Mouse (Mus musculus) hindbrain, postnatal 0 days (tissue): ENCODE results near the gene Zfp672. TPM values are rescaled to one million over a fixed set of nuclear protein-coding genes. Genes with fewer than 3 reads are reported as not detected.
A peak's percentile ranks its signal among the peaks of the same experiment; 100 is the strongest.

Source experiments
- ATAC-seq: fragments of 200-750 bp; cut with Nextera tagmentation; 2 replicates; pipeline ENCODE4 v1.8.0; 2017; ENCODE audit warnings: mild to moderate bottlenecking, moderate TSS enrichment, moderate library complexity
- DNase-seq: peaks from one replicate; pipeline ENCODE4 v3.0.0-alpha.2; 2015; ENCODE audit warnings: low spot score
- H3K27ac ChIP-seq: fragments of 300-500 bp; sonication (generic); 2 replicates; pipeline ENCODE4 v1.5.1; 2014; ENCODE audit warnings: mild to moderate bottlenecking
- H3K27me3 ChIP-seq: fragments of 300-500 bp; sonication (generic); 2 replicates; pipeline ENCODE4 v1.6.1; 2014; ENCODE audit warnings: low read length, mixed read lengths; ENCODE audit not compliant: insufficient read depth
- H3K36me3 ChIP-seq: fragments of 300-500 bp; sonication (generic); 2 replicates; pipeline ENCODE4 v1.6.1; 2014; ENCODE audit warnings: low read length, mixed read lengths; ENCODE audit not compliant: insufficient read depth
- H3K4me1 ChIP-seq: fragments of 300-500 bp; sonication (generic); 2 replicates; pipeline ENCODE4 v1.6.1; 2014; ENCODE audit warnings: antibody characterized with exemption, low read length, mixed read lengths; ENCODE audit not compliant: insufficient read depth
- H3K4me2 ChIP-seq: fragments of 300-500 bp; sonication (generic); 2 replicates; pipeline ENCODE4 v1.6.1; 2014; ENCODE audit warnings: low read depth, mild to moderate bottlenecking, low read length, moderate library complexity, mixed read lengths
- H3K4me3 ChIP-seq: fragments of 300-500 bp; sonication (generic); 2 replicates; pipeline ENCODE4 v1.5.1; 2014; ENCODE audit warnings: low read length
- H3K9ac ChIP-seq: fragments of 300-500 bp; sonication (generic); replicated peaks from 2 replicates; pipeline ENCODE4 v1.6.1; 2014; ENCODE audit warnings: mild to moderate bottlenecking, low read length, moderate library complexity, mixed read lengths
- H3K9me3 ChIP-seq: fragments of 300-500 bp; sonication (generic); 2 replicates; pipeline ENCODE4 v1.6.1; 2016; ENCODE audit warnings: low read length, mixed read lengths
- CTCF ChIP-seq: IDR thresholded peaks from 2 replicates; pipeline ENCODE4 v1.5.1; 2016; ENCODE audit warnings: antibody characterized with exemption, control low read depth, low read depth
- WGBS: fragments of 180-500 bp; shearing (Covaris S2); extraction: QIAGEN DNeasy Blood & Tissue Kit; methylation state at CpG from one replicate; pipeline ENCODE4 v1.1.7; 2014; 5-methylcytosine and 5-hydroxymethylcytosine counted together
- polyA plus RNA-seq: library from polyadenylated mRNA; unstranded; fragments of >200 nt; fragmentation: Nextera tagmentation; extraction: Ambion mirVana; gene quantifications from 2 replicates; pipeline ENCODE4 v1.2.1, GENCODE M21; 2015
- total RNA-seq: library from RNA; depleted of rRNA; stranded (reverse); fragments of >200 nt; gene quantifications from 2 replicates; pipeline ENCODE4 v1.2.3, GENCODE M21; 2014

Zfp672 gene
- total and polyA plus RNA-seq, 2 experiments from 2014 or later = 42.9 to 43.8 TPM

DNA sequence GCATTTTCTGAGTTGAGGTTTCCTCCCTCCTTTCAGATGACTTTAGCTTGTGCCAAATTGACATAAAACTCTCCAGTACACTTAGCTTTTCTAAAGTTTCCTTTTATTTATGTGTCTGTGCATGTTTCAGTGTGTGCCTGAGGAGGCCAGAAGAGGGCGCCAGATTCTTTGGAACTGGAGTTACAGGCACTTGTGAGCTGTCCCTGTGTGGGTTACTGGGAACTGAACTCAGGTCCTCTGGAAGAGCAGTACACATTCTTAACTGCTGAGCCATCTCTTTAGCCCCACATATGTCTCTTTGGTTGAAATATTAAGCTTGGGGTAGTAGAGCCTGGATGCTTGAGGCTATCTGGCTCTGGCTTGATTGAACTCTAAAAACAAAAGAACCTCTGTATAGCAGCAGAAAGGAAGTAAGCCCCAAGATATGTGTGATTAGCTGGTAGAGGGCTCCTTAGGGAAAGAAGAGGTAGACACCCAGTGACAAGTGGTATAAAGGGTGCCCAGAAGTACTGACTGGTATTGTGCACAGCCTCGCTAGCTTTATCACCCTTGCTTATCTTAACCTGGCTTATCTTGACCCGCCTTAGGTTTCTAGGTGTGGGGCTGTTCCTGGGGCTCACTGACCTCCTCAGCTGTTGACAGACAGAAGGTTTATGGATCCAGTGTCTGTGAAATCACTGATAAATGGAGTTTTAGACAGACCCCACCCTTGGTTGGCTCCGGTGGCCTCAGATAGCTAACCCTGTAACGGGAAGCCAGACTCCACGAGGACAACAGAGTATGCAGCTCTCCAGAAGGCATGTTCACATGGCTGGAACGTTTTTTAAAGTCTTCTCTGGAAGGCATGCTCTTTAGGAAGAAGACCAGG is 22.8 kb upstream of the Zfp672 start:
- H3K9me3 ChIP-seq = no peaks in the 10 kb centered on the region
- H3K4me2 ChIP-seq = no peak overlapping the region
- H3K9ac ChIP-seq = no peak overlapping the region
- no peaks in the 10 kb centered on the region for H3K27me3 ChIP-seq
- H3K4me3 ChIP-seq = no peak overlapping the region
- DNase-seq (no peak), ATAC-seq (no peak)
- peak; percentile 21; the same call in 1 of the 2 replicates for TF ChIP-seq CTCF
- H3K27ac ChIP-seq = no peak overlapping the region
- no peaks in the 10 kb centered on the region for H3K4me1 ChIP-seq
- WGBS = 69% methylated on average over 7 of the region's 7 CpGs
- 0 out of 2 replicates have a peak, but pooled peaks cover 2% of the 10 kb centered on the region for H3K36me3 ChIP-seq

DNA sequence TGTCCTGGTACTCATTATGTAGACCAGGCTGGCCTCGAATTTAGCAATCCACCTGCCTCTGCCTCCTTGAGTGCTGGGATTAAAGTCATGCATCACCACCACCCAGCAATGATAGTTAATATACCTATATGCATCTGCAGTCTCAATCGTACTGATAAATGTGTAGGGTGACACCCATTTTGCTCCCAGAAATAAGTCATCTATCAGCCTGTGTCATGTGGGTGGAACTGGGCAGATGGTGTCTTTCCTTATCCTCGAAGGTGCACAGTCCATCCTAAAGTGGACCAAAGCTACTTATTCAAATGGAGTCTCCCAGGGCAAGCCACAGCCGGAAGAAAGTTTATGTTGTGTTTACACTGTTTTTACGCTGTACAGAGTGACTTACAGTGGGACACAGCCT is 21.0 kb upstream of the Zfp672 start:
- DNase-seq = no peak
- Histone ChIP-seq H3K4me3 (no peak overlapping the region), H3K4me1 (no peaks in the 10 kb centered on the region), H3K4me2 (no peak overlapping the region), H3K27ac (no peak overlapping the region), H3K9me3 (no peaks in the 10 kb centered on the region), H3K36me3 (peaks cover 16% of the 10 kb centered on the region), H3K27me3 (no peaks in the 10 kb centered on the region), H3K9ac (no peak overlapping the region)
- WGBS = 87% methylated on average over 5 of the region's 5 CpGs
- no peak for TF ChIP-seq CTCF
- no peak for ATAC-seq

GRCm38 (mm10) chr11:58350628-58351027 is 20.5 kb upstream of the Zfp672 start:
- Histone ChIP-seq H3K4me3 (no peak overlapping the region), H3K9me3 (no peaks in the 10 kb centered on the region), H3K4me2 (no peak overlapping the region), H3K27me3 (no peaks in the 10 kb centered on the region), H3K36me3 (peaks cover 21% of the 10 kb centered on the region), H3K27ac (no peak overlapping the region), H3K4me1 (no peaks in the 10 kb centered on the region), H3K9ac (no peak overlapping the region)
- ATAC-seq (no peak), DNase-seq (no peak)
- peak; percentile 38 for TF ChIP-seq CTCF
- 72% methylated on average over 4 of the region's 4 CpGs for whole genome bisulfite sequencing

DNA sequence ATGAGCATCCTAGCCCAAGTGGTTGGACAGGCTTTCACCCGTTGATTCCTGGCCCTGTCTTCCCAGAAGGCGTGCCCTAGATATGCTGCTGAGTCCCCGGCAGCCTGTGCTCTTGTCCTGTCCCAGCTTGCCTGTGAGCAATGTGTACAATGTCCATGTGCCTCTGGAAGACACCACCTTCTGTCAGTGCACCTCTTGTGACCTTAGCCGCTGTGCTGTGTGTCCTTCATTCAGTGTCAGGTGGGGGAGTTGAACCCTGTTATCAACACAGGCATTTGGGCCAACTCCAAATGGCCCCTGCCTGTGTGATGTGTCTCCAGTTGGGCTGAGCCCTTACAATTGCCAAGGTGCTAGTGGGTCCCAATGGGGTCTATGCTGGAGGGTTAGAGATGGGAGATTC is 16.6 kb upstream of the Zfp672 start:
- peaks cover 36% of the 10 kb centered on the region for H3K36me3 ChIP-seq
- H3K4me2 ChIP-seq = no peak overlapping the region
- DNase-seq = no peak

GRCm38 (mm10) chr11:58334746-58335145 is 4.6 kb upstream of the Zfp672 start:
- H3K4me3 ChIP-seq = no peak overlapping the region
- peaks cover 25% of the 10 kb centered on the region for H3K36me3 ChIP-seq
- no peak overlapping the region for H3K4me2 ChIP-seq
- H3K9ac ChIP-seq = no peak overlapping the region
- ATAC-seq = no peak
- no peaks in the 10 kb centered on the region for H3K27me3 ChIP-seq
- peaks cover 19% of the 10 kb centered on the region for H3K4me1 ChIP-seq
- no peaks in the 10 kb centered on the region for H3K9me3 ChIP-seq
- 52% methylated on average over 3 of the region's 3 CpGs for WGBS
- no peak for DNase-seq
- no peak overlapping the region for H3K27ac ChIP-seq
- TF ChIP-seq CTCF = no peak

More for the DNA sequence above, 16.6 kb upstream of the Zfp672 start:
- Histone ChIP-seq H3K27me3 (no peaks in the 10 kb centered on the region), H3K4me3 (no peak overlapping the region), H3K9ac (no peak overlapping the region), H3K4me1 (no peaks in the 10 kb centered on the region), H3K27ac (no peak overlapping the region), H3K9me3 (no peaks in the 10 kb centered on the region)
- 92% methylated on average over 4 of the region's 4 CpGs for WGBS
- no peak for ATAC-seq
- no peak for TF ChIP-seq CTCF

DNA sequence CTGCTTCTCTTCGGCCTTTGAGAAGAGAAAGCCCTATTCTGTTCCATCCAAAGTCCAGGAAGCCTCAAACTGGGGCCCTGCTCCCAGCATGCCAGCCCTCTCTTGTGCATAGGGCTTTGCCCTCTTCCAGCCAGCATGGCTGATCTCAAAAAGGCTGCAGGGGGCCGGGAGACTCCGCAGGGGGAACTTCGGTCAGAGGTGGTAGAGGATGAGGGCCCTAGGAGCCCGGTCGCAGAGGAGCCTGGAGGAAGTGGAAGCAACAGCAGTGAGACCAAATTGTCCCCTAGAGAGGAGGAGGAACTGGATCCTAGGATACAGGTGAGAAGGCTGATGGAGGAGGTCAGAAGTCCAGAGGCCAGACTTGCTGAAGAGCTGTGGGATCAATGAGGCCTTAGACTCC is 1.4 kb upstream of the Zfp672 start:
- no peak for TF ChIP-seq CTCF
- Histone ChIP-seq H3K27ac (0 out of 2 replicates have a peak overlapping the region, but pooled peaks have one; percentile 81), H3K9ac (peak overlapping the region; percentile 76), H3K4me1 (peaks cover 29% of the 10 kb centered on the region), H3K9me3 (no peaks in the 10 kb centered on the region), H3K4me2 (peak overlapping the region; percentile 77), H3K4me3 (peak overlapping the region; percentile 80), H3K36me3 (peaks cover 3% of the 10 kb centered on the region; the same call in 1 of the 2 replicates), H3K27me3 (no peaks in the 10 kb centered on the region)
- WGBS = 82% methylated on average over 6 of the region's 6 CpGs
- DNase-seq (no peak), ATAC-seq (no peak)

DNA sequence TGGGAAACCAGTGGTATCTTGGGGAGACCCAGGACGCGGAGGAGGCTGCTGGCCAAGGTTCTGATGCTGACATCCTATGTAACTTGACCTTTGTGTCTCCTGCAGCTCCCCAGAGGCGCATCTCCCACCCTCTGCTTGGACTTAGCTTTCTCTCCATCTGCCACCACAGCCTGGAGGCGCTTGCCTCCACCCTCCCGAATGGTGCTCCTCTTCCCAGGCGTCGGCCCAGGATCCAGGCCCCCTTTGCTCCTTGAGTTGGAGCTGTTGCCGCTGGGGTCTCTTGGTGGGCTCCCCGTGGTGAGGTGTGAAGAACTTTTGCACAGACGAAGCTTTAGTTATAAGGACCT is 983 bp upstream of the Zfp672 start:
- Histone ChIP-seq H3K4me1 (peaks cover 29% of the 10 kb centered on the region), H3K9ac (peak overlapping the region; percentile 76), H3K4me2 (peak overlapping the region; percentile 77), H3K27me3 (no peaks in the 10 kb centered on the region), H3K4me3 (peak overlapping the region; percentile 80), H3K36me3 (no peaks in the 10 kb centered on the region; the same call in 1 of the 2 replicates), H3K9me3 (no peaks in the 10 kb centered on the region), H3K27ac (peak overlapping the region; percentile 81; the same call in 1 of the 2 replicates)
- 29% methylated on average over 9 of the region's 10 CpGs for WGBS
- TF ChIP-seq CTCF = no peak
- ATAC-seq = no peak
- DNase-seq = no peak
